Mouse (Mus musculus): ENCODE results near the gene Lrrc45.
"Not testable (repeated sequence)": the region's sequence is repeated elsewhere in the genome, so short reads cannot be mapped to it uniquely, and the experiment has no call there.

Gene Lrrc45

GRCm38 (mm10) chr11:120713580-120714518, at the start of gene Lrrc45, which contains the start of gene Cenpx:
Lrrc45 (plus strand) TSS chr11:120713925.
Cenpx (minus strand) TSS chr11:120713738.
- peak; percentile 97 for DNase-seq

- DNase-seq = peak; percentile 86
These were observed 48.3 kb upstream of the Lrrc45 start for GRCm38 (mm10) chr11:120665406-120665805.

GRCm38 (mm10) chr11:120666617-120667016, 47.1 kb upstream of the Lrrc45 start:
- DNase-seq = no peak

- peak; percentile 99 for DNase-seq
These were observed 40.8 kb upstream of the Lrrc45 start, which contains the start of gene Aspscr1 for GRCm38 (mm10) chr11:120672687-120673593. Aspscr1 (plus strand) TSS chr11:120672973.

- DNase-seq = no peak
These were observed 40.1 kb upstream of the Lrrc45 start for GRCm38 (mm10) chr11:120673594-120674122.

GRCm38 (mm10) chr11:120675875-120676274, 37.9 kb upstream of the Lrrc45 start:
- not testable (repeated sequence) for DNase-seq

GRCm38 (mm10) chr11:120676951-120677350, 36.8 kb upstream of the Lrrc45 start:
- DNase-seq = no peak

GRCm38 (mm10) chr11:120679909-120680308, 33.8 kb upstream of the Lrrc45 start:
- peak; percentile 67 for DNase-seq

GRCm38 (mm10) chr11:120682683-120683082, 31.0 kb upstream of the Lrrc45 start:
- no peak for DNase-seq

- DNase-seq = no peak
These were observed 30.2 kb upstream of the Lrrc45 start for GRCm38 (mm10) chr11:120683536-120683935.

GRCm38 (mm10) chr11:120684086-120684485, 29.6 kb upstream of the Lrrc45 start:
- no peak for DNase-seq

- no peak for DNase-seq
These were observed 29.1 kb upstream of the Lrrc45 start for GRCm38 (mm10) chr11:120684660-120685059.

GRCm38 (mm10) chr11:120686650-120687272, 27.0 kb upstream of the Lrrc45 start:
- no peak for DNase-seq

- no peak for DNase-seq
These were observed 24.4 kb upstream of the Lrrc45 start for GRCm38 (mm10) chr11:120689365-120689764.

GRCm38 (mm10) chr11:120692471-120693011, 21.2 kb upstream of the Lrrc45 start:
- DNase-seq = no peak

GRCm38 (mm10) chr11:120693461-120693860, 20.3 kb upstream of the Lrrc45 start:
- no peak for DNase-seq

- DNase-seq = no peak
These were observed 18.5 kb upstream of the Lrrc45 start for GRCm38 (mm10) chr11:120695184-120695583.

- DNase-seq = peak; percentile 72
These were observed 18.1 kb upstream of the Lrrc45 start for GRCm38 (mm10) chr11:120695641-120696040.

GRCm38 (mm10) chr11:120696568-120696967, 17.2 kb upstream of the Lrrc45 start:
- DNase-seq = no peak

- peak; percentile 58 for DNase-seq
These were observed 16.0 kb upstream of the Lrrc45 start for GRCm38 (mm10) chr11:120697741-120698140.

GRCm38 (mm10) chr11:120703696-120704454, 9.8 kb upstream of the Lrrc45 start:
- no peak for DNase-seq

Data from kidney, postnatal 10 days (tissue).